8 mouse cellular contexts compared by ENCODE assay signal in the genomic region with DNA sequence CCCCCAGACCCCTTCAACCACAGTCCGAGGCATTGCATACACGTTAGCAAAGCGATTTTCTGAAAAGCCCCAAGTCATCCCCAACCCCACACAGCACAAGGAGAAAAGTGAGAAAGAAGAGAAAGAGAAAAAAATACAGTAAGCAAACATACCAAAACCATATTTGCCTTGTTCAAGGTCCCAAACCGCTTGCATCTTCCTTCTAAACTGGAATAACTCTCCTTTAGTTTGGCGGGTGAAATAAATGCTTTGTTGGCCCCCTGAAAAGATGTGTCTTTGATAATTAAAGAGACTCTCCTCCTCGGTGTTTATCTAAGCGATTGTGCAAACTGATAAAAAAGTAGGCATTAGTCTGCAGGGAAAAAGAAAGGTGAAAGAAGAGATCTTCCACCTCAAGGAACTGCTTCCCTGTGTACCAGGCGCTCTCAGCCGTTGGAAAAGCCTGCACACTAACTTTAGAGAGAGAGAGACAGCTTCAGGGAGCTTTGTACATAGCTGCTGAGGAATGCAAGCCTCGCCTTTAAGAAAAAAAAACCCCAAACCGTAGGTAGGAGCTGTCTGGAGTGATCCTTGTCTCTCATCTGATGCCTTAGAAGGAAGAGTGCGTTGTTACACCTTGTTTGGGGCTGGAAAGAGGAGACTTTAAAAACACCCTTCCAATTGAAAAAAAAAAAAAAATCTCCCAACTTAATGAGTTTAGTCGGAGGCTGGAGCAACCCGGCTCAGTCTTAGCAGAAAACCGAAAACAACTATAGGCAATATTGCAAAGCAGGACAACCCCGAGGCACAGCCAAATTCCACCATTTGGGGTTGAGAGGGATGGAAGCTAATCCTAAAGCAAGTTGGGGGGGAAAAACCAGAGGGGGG. TPM values are rescaled to one million over a fixed set of nuclear protein-coding genes. Genes with fewer than 3 reads are reported as not detected.
A peak's percentile ranks its signal among the peaks of the same experiment; 100 is the strongest.
DNase-seq lines count a peak whose midpoint lies in the region; ATAC-seq lines count a peak whose summit lies in the region.

TSS of gene Nr2f2 (minus strand) at position 795 of the 867 bp plus-strand sequence.

- peak within 1 kb of the TSS; percentile 65 for H3K4me2 ChIP-seq in hindbrain, embryonic 13.5 days
- H3K4me2 ChIP-seq in neural tube, embryonic 13.5 days = peak within 1 kb of the TSS; percentile 90

- DNase-seq in Muller cell, postnatal 12 days (ENCODE audit: inconsistent ontology term) = peak; percentile 59
- DNase-seq in adrenal gland, adult 2 months = peak; percentile 61
- peak; percentile 48 for DNase-seq in forelimb bud, embryonic 11.5 days (ENCODE audit: low read depth, low spot score)
- DNase-seq in left cerebral cortex, postnatal 10 days (ENCODE audit: extremely low spot score in 1 of 2, low spot score in 2 of 2) = no peak
- DNase-seq in spleen, postnatal 10 days (ENCODE audit: low spot score in 2 of 2) = no peak
- no peak for DNase-seq in cerebellum, postnatal 14 days

- intact Hi-C loops in left cerebral cortex, postnatal 10 days (cut with DNase I) = loop anchor here (2.0 to 10.0 kb wide), 3 partner anchors 34 to 1991 kb away; no protein-coding TSS in a partner anchor

- H3K4me1 ChIP-seq in hindbrain, embryonic 13.5 days (replicated peaks) = peaks cover 46% of the 10 kb centered on the region
- peaks cover 46% of the 10 kb centered on the region for H3K4me1 ChIP-seq in neural tube, embryonic 13.5 days (replicated peaks)

- peak within 1 kb of the TSS; percentile 95 for H3K27ac ChIP-seq in hindbrain, embryonic 13.5 days
- peak within 1 kb of the TSS; percentile 89 for H3K27ac ChIP-seq in neural tube, embryonic 13.5 days (replicated peaks)

- H3K27me3 ChIP-seq in hindbrain, embryonic 13.5 days = peaks cover 51% of the 10 kb centered on the region
- H3K27me3 ChIP-seq in neural tube, embryonic 13.5 days = peaks cover 55% of the 10 kb centered on the region

- no peaks in the 10 kb centered on the region for H3K36me3 ChIP-seq in hindbrain, embryonic 13.5 days
- H3K36me3 ChIP-seq in neural tube, embryonic 13.5 days = no peaks in the 10 kb centered on the region

- peak within 1 kb of the TSS; percentile 88 for H3K9ac ChIP-seq in hindbrain, embryonic 13.5 days
- peak within 1 kb of the TSS; percentile 76 for H3K9ac ChIP-seq in neural tube, embryonic 13.5 days

- WGBS in hindbrain, embryonic 13.5 days = under 1% methylated on average over 16 of the region's 16 CpGs
- 1% methylated on average over 16 of the region's 16 CpGs for WGBS in neural tube, embryonic 13.5 days

- no peaks in the 10 kb centered on the region for H3K9me3 ChIP-seq in hindbrain, embryonic 13.5 days
- H3K9me3 ChIP-seq in neural tube, embryonic 13.5 days = no peaks in the 10 kb centered on the region

- peak within 1 kb of the TSS; percentile 57 for H3K4me3 ChIP-seq in hindbrain, embryonic 13.5 days
- H3K4me3 ChIP-seq in neural tube, embryonic 13.5 days = peak within 1 kb of the TSS; percentile 52

- ATAC-seq in hindbrain, embryonic 13.5 days (ENCODE audit: low FRiP score) = no peak
- ATAC-seq in neural tube, embryonic 13.5 days (ENCODE audit: low read depth) = no peak

RNA-seq across cellular contexts. Expression of gene Nr2f2, which starts in this region (rescaled TPM):
- 100 to 1,000 TPM; 109 to 132 TPM for total RNA-seq in adrenal gland, adult 2 months (2021)
- 401 and 472 TPM in 2 replicates for polyA plus RNA-seq in adrenal gland, adult 2 months (2012; rRNA removed)
- 118 and 134 TPM in 2 replicates for polyA plus RNA-seq in hindbrain, embryonic 13.5 days (2015; fragmentation: Nextera tagmentation; extraction: Ambion mirVana)
- total RNA-seq in left cerebral cortex, postnatal 10 days (2021) = 10 to 100 TPM; 45.7 to 55.9 TPM
- 85.5 and 87.8 TPM in 2 replicates for polyA plus RNA-seq in neural tube, embryonic 13.5 days (2015; fragmentation: Nextera tagmentation; extraction: Ambion mirVana)

Comparison
In these comparisons a context has a peak if more than half of its experiments do, and no peak if none do; other contexts are left out.
1. DNase-seq: peak in Muller cell, postnatal 12 days (single experiment), adrenal gland, adult 2 months (single experiment) and forelimb bud, embryonic 11.5 days (single experiment); none in left cerebral cortex, postnatal 10 days (0 of 2), spleen, postnatal 10 days (0 of 2) and cerebellum, postnatal 14 days (0 of 2).